Mouse (Mus musculus) C2C12 (cell line): ENCODE results near the gene Col2a1.

Experiments
- MAX ChIP-seq: IDR thresholded peaks from one replicate; pipeline ENCODE4 v1.6.1; 2011; ENCODE audit warnings: mild to moderate bottlenecking, control low read depth
- MYOD1 ChIP-seq: IDR thresholded peaks from one replicate; pipeline ENCODE4 v1.6.1; 2011; ENCODE audit warnings: low read depth; ENCODE audit not compliant: control insufficient read depth, insufficient read length

- TF ChIP-seq MYOD1 = no peak
- TF ChIP-seq MAX = no peak
Observed at GRCm38 (mm10) chr15:97999546-97999945, 4.9 kb downstream of the Col2a1 start.
